Mouse (Mus musculus): ENCODE data around the gene H2afb1. TPM values are rescaled to one million over a fixed set of nuclear protein-coding genes. Genes with fewer than 3 reads are reported as not detected.
"Not testable (repeated sequence)": the region's sequence is repeated elsewhere in the genome, so short reads cannot be mapped to it uniquely, and the experiment has no call there.

Gene H2afb1
- polyA plus RNA-seq (2014; fragmentation: Nextera tagmentation; extraction: Ambion mirVana) = not detected in 2 replicates

- not testable (repeated sequence) for H3K4me2 ChIP-seq (replicated peaks); DNase-seq (ENCODE audit: low spot score); H3K36me3 ChIP-seq (replicated peaks; ENCODE audit: control insufficient read depth, insufficient read depth); H3K27me3 ChIP-seq (ENCODE audit: control insufficient read depth, insufficient read depth, low read length); H3K9me3 ChIP-seq (ENCODE audit: control insufficient read depth, low read length); H3K27ac ChIP-seq; ATAC-seq (ENCODE audit: low FRiP score); H3K4me3 ChIP-seq (replicated peaks; ENCODE audit: low read length); H3K9ac ChIP-seq; H3K4me1 ChIP-seq (replicated peaks; ENCODE audit: control insufficient read depth, insufficient read depth, low read length)
- 91% methylated on average over 4 of the region's 8 CpGs for WGBS
Observed at GRCm38 (mm10) chrX:117014457-117014856, at the start of gene H2afb1. TSS of gene H2afb1 (plus strand) at chrX:117014757.

- Histone ChIP-seq H3K4me3 (replicated peaks; ENCODE audit: low read length) (no peak overlapping the region), H3K4me2 (replicated peaks) (no peak overlapping the region), H3K36me3 (replicated peaks; ENCODE audit: control insufficient read depth, insufficient read depth) (no peaks in the 10 kb centered on the region), H3K4me1 (replicated peaks; ENCODE audit: control insufficient read depth, insufficient read depth, low read length) (no peaks in the 10 kb centered on the region), H3K9me3 (ENCODE audit: control insufficient read depth, low read length) (no peaks in the 10 kb centered on the region), H3K27me3 (ENCODE audit: control insufficient read depth, insufficient read depth, low read length) (no peaks in the 10 kb centered on the region), H3K27ac (no peak overlapping the region), H3K9ac (no peak overlapping the region)
- ATAC-seq (ENCODE audit: low FRiP score) (no peak), DNase-seq (ENCODE audit: low spot score) (no peak)
- 75% methylated on average over 2 of the region's 2 CpGs for WGBS
Observed at GRCm38 (mm10) chrX:117036085-117036484, 21.5 kb downstream of the H2afb1 start.

Data from hindbrain, embryonic 14.5 days (tissue).